Mouse (Mus musculus): ENCODE measurements around the gene Myb.
A peak's percentile ranks its signal among the peaks of the same experiment; 100 is the strongest.

Gene Myb

GRCm38 (mm10) chr10:21128086-21128611 lies 32.6 kb downstream of the Myb start:
- no peak for ATAC-seq (ENCODE audit: low TSS enrichment)

DNA sequence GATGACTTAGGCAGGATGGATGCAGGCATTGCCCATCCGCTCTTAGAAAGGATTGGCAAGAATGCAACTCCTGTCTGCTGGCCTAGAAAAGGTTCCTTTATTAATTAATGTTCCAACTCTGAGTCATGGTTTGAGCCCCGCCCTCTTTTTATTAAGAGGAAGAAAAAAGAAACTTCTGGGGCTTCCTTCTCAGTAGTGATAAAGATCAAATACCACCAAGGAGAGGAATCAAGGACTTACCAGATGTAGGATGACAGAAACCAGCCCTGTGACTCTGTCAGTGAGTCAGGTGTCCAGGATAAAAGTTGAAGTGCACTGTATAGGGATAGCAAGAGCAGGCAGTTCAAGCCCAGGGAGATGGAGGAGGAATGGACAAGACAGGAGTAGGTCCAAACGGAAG lies 42.4 kb downstream of the Myb start:
- ATAC-seq (ENCODE audit: low TSS enrichment), result no peak

- no peak for ATAC-seq (ENCODE audit: low TSS enrichment)
These were observed 46.3 kb downstream of the Myb start for GRCm38 (mm10) chr10:21114459-21114858.

GRCm38 (mm10) chr10:21112689-21113088 lies 48.1 kb downstream of the Myb start:
- no peak for ATAC-seq (ENCODE audit: low TSS enrichment)

- no peak for ATAC-seq (ENCODE audit: low TSS enrichment)
These were observed 51.3 kb downstream of the Myb start for GRCm38 (mm10) chr10:21109337-21110056.

DNA sequence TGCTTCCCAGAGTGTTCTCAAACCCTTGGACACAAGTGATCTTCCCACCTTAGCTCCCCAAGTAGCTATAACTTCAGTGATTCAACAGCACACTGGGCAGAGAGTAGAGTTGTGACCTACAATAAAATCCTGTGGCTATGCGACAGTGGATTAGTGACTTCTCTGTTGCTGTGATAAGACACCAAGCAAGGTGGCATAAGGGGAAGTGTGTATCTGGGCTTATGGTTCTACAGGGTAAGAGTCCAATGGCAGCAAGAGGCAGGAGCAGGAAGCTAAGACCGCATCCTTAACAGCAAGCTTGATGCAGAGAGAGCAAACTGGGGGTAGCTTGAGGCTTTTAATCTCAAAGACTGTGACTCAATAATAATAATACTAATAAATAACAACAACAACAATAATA lies 52.0 kb downstream of the Myb start:
- no peak for ATAC-seq (ENCODE audit: low TSS enrichment)

- no peak for ATAC-seq (ENCODE audit: low TSS enrichment)
These were observed 52.6 kb downstream of the Myb start for GRCm38 (mm10) chr10:21108182-21108581.

- no peak for ATAC-seq (ENCODE audit: low TSS enrichment)
These were observed 55.6 kb downstream of the Myb start for GRCm38 (mm10) chr10:21105206-21105605.

DNA sequence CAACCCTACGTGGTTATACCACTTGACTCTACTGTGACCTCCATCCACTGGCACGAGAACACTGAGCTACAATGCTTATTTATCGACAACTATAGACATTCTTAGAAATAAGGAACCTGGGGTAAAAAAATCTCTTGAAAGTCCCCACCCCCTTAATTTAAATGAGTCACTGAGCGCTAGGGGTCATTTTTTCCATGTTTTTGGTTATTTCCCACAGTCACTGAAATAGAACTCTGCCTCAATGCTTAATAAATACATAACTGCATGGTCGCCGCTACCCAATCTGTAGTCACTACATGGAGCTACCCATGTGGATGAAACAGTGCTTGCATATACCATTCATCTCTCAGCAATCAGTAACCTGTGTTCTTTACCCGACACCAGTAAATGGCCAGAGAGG lies 58.1 kb downstream of the Myb start:
- no peak for ATAC-seq (ENCODE audit: low TSS enrichment)

DNA sequence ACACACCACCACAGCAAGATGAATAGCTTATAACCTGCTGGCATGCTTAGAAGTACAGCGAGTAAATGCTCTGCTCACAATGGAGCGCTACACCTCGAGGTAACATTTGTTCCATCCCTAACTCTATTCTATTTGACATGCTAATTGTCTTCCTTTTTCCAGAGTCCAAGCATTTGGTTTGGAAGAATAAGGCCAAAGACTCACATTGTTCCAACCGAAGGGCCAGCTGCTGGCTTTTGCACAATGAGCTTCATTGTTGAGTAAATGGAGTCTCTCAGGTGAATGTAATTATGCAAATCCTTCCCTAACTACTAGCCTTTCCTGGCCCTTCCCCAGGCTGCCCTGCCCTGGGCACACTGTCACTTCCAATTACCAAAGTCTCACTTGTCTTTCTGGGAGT lies 58.8 kb downstream of the Myb start:
- no peak for ATAC-seq (ENCODE audit: low TSS enrichment)

- no peak for ATAC-seq (ENCODE audit: low TSS enrichment)
These were observed 60.0 kb downstream of the Myb start for GRCm38 (mm10) chr10:21100646-21101249.

DNA sequence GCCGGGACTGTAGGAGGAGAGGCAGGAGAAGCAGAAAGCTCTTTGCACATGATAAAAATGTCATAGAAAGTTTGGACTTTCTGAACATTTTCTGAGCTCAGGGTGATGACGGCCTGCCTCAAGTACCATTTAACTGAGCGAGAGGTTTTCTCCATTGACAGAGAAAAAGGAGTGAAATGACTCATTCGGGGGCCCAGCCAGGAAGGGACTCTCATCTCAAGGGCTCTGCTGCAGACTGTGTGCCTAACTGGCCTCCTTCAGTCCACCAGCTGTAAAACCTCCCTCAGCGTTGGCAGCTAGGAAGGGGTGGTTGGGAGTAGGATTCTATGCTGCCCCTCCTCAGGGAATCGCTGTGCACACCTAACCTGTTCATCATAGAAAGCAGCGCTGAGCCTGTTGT lies 61.3 kb downstream of the Myb start:
- 0 out of 2 replicates have a peak, but pooled peaks have one; percentile 23 for ATAC-seq (ENCODE audit: low TSS enrichment)

DNA sequence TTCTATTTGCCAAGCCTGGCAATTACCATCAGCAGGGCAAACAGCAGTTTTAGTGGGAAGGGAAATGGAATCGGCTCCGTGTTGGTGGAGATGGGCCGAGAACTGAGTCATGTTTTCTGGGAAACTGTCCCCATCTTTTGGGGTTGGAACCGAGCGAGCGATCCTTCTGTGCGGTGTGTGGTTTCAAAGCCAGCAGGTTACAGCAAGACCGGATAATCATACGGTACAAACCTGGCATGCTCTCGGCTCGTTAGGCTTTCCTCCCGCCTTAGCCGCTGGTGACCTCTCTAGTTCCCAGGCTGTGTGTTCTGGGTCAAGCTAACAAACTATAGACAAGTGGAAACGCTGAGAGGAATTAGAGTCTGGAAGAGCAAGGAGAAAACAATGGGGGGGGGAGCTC lies 65.2 kb downstream of the Myb start:
- no peak; the same call in 1 of the 2 replicates for ATAC-seq (ENCODE audit: low TSS enrichment)

DNA sequence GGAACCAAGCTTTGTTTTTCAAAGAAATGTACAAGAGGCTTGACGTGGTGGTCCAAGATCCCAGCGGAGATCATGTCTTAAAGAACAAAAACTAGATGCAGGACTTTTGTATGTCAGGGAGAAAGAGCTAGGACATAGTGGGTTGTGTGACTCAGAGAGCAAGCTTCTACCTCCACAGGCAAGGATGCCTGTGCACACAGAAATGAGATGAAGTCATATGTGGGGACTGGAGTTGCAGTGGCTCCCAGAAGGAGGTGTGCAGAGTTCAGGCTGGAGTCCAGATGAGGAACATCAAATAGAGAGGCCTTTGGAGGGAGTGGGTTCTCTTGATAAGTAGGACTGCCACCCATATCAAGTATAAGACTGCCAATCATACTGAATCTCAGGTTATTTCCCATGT lies 65.9 kb downstream of the Myb start:
- ATAC-seq (ENCODE audit: low TSS enrichment), result 0 out of 2 replicates have a peak, but pooled peaks have one; percentile 55

DNA sequence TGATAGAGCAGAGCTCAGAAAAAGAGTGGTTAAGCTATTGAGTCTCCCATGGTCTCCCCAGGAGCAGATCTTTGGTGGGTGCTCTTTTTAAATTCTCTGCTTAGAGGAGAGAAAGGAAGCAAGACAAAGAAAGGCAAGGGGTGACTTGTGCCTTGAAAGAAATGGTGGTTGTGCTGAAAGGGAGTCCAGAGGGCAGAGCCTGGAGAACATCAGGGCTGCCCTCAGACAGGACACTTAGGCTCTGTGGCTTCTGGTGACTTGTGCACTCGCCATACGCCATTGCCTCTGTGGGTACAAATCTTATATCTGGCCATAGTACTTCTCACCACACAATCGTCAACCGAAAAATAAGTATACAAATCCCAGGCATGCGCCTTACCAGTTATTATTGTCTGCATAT lies 67.5 kb downstream of the Myb start:
- ATAC-seq (ENCODE audit: low TSS enrichment), result no peak

DNA sequence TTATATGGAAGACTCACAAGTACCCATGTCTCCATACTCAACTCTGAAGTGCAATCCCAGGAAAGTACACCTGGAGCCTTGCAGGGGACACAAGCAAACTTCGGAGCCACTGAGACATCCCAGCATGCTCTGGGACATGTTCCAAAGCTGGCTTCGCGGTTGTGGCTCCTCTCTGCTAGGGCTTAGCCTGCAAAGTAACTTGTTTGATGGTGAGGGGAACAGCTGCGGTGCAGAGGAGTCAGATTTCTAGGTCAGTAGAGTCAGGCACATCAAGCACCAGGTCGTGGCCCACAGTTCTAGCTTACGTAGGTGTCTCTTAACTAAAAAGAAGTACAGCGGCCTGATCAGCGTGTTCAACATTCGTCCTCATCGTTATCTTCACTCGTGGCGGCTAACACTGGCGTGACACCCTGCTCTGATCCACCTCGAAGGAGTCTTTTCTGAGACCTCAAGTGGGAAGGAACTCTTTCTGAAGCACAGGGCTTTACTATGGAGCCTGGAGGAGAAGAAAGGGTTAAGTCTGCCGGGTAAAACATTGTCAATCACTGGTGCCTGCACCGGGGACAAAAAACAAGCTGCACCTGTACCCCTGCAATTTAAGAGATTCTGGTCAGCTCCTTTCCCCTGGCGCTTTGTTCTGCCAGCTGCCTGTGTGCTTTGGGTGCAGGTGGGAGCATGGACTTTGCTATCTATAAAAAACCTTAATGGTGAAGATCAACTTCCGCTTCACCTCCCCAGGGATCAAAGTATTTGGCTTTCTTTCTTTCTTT lies 68.1 kb downstream of the Myb start:
- ATAC-seq (ENCODE audit: low TSS enrichment), result no peak

DNA sequence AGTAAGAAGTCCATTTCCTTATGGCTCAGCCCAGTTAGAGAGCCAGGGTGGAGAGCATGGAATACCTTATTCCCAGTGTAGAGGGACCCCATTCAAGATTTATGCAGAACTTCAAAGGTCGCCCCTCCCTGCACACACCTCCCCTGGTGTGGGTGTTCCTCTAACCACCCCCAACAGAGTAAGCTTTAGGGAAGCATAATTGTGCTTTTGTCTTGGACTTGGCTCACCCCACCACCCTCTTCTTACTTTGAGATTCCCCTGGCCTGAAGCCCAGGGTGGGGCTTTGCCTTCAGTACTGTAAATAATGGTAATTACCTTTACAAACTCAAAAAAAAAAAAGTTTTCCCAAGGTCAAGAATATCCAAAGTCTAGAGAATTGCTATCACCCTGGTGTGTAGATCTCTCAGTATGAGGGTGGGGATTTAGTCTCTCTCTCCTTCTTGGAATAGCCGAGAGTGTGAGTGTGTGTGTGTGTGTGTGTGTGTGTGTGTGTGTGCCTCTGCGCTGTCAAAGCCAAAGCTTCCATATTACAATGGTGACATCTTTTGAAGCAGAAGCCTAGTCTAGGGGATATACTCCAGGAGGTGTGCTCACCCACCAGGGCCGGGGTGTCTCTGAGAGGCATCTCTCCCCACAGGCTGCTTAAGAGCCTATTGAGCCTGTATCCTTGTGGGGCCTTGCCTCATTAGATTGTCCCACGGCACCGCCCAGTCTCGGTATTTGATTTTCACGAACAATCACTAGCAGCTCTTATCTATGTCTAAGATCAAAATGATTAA lies 69.7 kb downstream of the Myb start:
- no peak for ATAC-seq (ENCODE audit: low TSS enrichment)

GRCm38 (mm10) chr10:21089541-21089940 lies 71.2 kb downstream of the Myb start:
- ATAC-seq (ENCODE audit: low TSS enrichment), result no peak

DNA sequence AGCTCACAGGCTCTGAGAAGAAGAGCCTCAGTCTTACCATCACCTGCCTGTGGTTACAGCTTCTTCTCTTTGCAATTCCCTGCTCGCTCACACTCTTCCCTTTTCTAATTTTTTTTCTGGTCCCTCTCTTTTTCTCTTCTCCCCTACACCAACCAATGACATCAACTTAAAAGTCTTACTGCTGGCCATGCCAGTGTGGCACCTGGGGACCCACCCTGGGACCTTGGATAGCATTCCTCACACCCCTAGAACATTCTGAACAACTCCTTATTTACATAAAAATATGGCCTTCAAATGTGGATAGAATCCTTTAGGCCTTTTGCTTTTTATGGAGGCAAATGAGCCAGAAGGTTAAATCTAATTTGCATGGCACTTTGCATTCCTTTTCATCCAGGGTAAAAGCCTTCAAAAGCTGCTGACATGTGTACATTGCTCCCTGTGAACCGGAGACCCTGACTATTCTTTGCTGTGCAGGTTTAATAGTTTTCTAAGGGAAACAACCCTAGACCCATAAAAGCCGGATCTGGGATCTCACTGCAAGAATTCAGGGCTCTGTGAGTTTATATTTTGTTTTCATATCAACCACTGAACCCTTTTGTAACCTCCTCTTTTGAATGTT lies 73.1 kb downstream of the Myb start:
- ATAC-seq (ENCODE audit: low TSS enrichment), result no peak

DNA sequence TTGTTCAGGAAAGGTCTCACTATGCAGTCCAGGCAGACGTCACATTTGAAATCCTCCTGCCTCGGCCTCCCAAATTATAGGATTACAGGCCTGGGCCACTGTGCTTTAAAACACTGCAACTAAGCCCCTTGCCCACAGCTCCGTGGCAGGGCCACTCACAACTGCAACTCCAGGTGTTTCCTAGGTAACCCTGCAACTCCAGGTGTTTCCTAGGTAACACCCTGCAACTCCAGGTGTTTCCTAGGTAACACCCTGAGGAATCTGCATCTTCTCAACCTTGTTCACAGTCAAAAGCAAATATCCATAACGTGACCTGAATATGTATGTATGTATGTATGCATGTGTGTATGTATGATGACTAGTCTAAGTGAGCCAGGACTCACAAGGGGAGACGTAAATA lies 75.7 kb downstream of the Myb start:
- no peak for ATAC-seq (ENCODE audit: low TSS enrichment)

DNA sequence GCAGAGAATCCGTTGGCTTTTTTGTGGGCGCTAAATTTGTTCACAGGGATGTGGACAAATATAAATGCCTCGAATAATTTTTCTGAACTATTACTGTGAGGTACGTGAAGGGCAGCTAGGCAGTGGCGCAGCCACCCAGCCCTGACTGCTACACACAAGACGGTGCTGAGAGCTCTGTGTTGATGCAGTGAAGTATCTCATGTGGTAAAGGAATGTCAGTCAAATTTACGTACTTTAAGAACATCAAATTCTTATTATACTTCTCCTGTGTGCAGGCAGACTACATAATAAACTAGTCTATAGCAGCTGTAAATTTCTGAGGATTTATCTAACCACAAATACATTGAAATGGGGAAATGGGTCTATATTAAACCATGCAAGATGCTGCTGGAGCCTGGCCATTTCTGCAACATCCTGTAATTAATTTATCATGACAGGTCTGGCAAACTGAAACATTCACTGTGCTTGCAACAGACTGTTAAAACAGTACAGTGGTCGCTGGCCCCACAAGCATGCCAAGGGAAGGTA lies 77.3 kb downstream of the Myb start:
- ATAC-seq (ENCODE audit: low TSS enrichment), result peak; percentile 58

All from frontal cortex, adult (tissue).